Mouse (Mus musculus) kidney, embryonic 15.5 days (tissue): Measurements from ENCODE around the gene Ubtd2. TPM values are rescaled to one million over a fixed set of nuclear protein-coding genes. Genes with fewer than 3 reads are reported as not detected.

ENCODE experiments used
- ATAC-seq: fragments of 200-750 bp; cut with Nextera tagmentation; replicated peaks from 2 replicates; pipeline ENCODE4 v1.8.0; 2017; ENCODE audit warnings: moderate TSS enrichment; ENCODE audit not compliant: low FRiP score
- H3K27ac ChIP-seq: fragments of 300-500 bp; sonication (generic); 2 replicates; pipeline ENCODE4 v1.5.1; 2015; ENCODE audit warnings: mild to moderate bottlenecking, inconsistent platforms
- H3K27me3 ChIP-seq: fragments of 300-500 bp; sonication (generic); 2 replicates; pipeline ENCODE4 v1.6.1; 2015; ENCODE audit warnings: inconsistent platforms
- H3K36me3 ChIP-seq: fragments of 300-500 bp; sonication (generic); 2 replicates; pipeline ENCODE4 v1.6.1; 2015; ENCODE audit warnings: inconsistent platforms
- H3K4me1 ChIP-seq: fragments of 300-500 bp; sonication (generic); 2 replicates; pipeline ENCODE4 v1.6.1; 2015; ENCODE audit warnings: inconsistent platforms
- H3K4me2 ChIP-seq: fragments of 300-500 bp; sonication (generic); 2 replicates; pipeline ENCODE4 v1.6.1; 2015; ENCODE audit warnings: moderate library complexity, mild to moderate bottlenecking, inconsistent platforms
- H3K4me3 ChIP-seq: fragments of 300-500 bp; sonication (generic); replicated peaks from 2 replicates; pipeline ENCODE4 v1.5.1; 2015; ENCODE audit warnings: mild to moderate bottlenecking, inconsistent platforms
- H3K9ac ChIP-seq: fragments of 300-500 bp; sonication (generic); 2 replicates; pipeline ENCODE4 v1.6.1; 2015; ENCODE audit warnings: mild to moderate bottlenecking, inconsistent platforms
- H3K9me3 ChIP-seq: fragments of 300-500 bp; sonication (generic); replicated peaks from 2 replicates; pipeline ENCODE4 v1.6.1; 2016; ENCODE audit warnings: inconsistent platforms
- WGBS: fragments of 180-500 bp; shearing (Covaris S2); methylation state at CpG from one replicate; pipeline ENCODE4 v1.1.7; 2015; ENCODE audit warnings: mixed read lengths; 5-methylcytosine and 5-hydroxymethylcytosine counted together
- polyA plus RNA-seq: library from polyadenylated mRNA; unstranded; fragments of >200 nt; fragmentation: Nextera tagmentation; extraction: Ambion mirVana; gene quantifications from 2 replicates; pipeline ENCODE4 v1.2.1, GENCODE M21; 2015

Ubtd2 gene
- polyA plus RNA-seq, 1 experiment from 2014 or later: 46.1 TPM

DNA sequence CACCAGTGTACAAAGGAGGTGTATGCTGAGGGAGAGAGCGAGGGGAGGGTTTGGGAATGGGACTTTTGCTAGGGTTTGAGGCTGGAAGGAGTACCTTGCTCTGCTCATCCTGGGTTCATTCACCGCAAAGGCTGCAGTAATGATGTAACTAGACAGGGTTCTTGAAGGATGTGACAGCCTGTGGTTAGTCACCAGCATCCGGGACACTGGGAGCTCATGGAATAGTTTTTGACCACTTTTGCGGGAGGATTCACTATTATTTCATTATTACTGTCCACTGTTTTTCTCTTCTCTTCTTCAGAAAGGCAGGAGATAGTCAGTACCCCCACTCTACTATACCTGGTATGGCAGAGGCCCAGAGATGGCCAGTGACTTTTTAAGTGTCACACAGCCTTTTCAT, 87.0 kb downstream of the Ubtd2 start:
- Histone ChIP-seq H3K36me3 (no peaks in the 10 kb centered on the region), H3K4me1 (peaks cover 48% of the 10 kb centered on the region), H3K9ac (no peak overlapping the region), H3K9me3 (no peaks in the 10 kb centered on the region), H3K4me3 (no peak overlapping the region), H3K27ac (peak overlapping the region; percentile 64), H3K27me3 (no peaks in the 10 kb centered on the region), H3K4me2 (no peak overlapping the region)
- ATAC-seq: no peak
- WGBS: 90% methylated on average over 4 of the region's 4 CpGs

- Histone ChIP-seq H3K27me3 (no peaks in the 10 kb centered on the region), H3K9ac (no peak overlapping the region), H3K9me3 (no peaks in the 10 kb centered on the region), H3K4me2 (no peak overlapping the region), H3K27ac (peak overlapping the region; percentile 64), H3K4me1 (peaks cover 43% of the 10 kb centered on the region), H3K4me3 (no peak overlapping the region), H3K36me3 (no peaks in the 10 kb centered on the region)
- 41% methylated on average over 3 of the region's 3 CpGs for WGBS
- ATAC-seq: peak; percentile 37; the same call in 1 of the 2 replicates
These were observed 87.7 kb downstream of the Ubtd2 start for GRCm38 (mm10) chr11:32542687-32543411.

- no peak for ATAC-seq
- Histone ChIP-seq H3K27ac (no peak overlapping the region), H3K27me3 (no peaks in the 10 kb centered on the region), H3K36me3 (no peaks in the 10 kb centered on the region), H3K4me3 (no peak overlapping the region), H3K9ac (no peak overlapping the region), H3K9me3 (no peaks in the 10 kb centered on the region), H3K4me1 (peaks cover 35% of the 10 kb centered on the region), H3K4me2 (no peak overlapping the region)
- 81% methylated on average over 6 of the region's 6 CpGs for WGBS
These were observed 88.9 kb downstream of the Ubtd2 start for GRCm38 (mm10) chr11:32544041-32544440.

DNA sequence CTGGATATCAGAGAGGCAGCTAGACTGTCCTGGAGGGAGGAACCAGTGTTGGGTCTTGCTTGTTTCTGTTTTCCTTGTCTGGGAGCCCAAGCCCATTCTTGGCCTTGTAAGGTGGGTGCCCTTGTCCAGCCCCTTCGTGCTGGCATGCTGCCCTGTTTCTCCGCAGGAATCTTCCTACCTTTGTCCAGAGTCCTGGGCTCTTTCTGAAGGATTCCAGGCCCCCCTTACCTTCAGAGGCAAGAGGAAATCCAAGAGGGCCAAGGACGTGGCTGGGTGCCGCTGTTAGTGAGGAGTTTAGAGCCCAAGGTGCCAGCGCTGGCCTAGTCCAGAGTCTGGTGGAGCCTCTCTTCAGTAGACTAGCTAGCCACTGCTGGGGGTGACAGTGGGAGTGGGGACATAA, 89.3 kb downstream of the Ubtd2 start:
- 90% methylated on average over 5 of the region's 5 CpGs for WGBS
- Histone ChIP-seq H3K4me3 (no peak overlapping the region), H3K27ac (no peak overlapping the region), H3K4me2 (no peak overlapping the region), H3K4me1 (peaks cover 35% of the 10 kb centered on the region), H3K27me3 (no peaks in the 10 kb centered on the region), H3K9ac (no peak overlapping the region), H3K36me3 (no peaks in the 10 kb centered on the region), H3K9me3 (no peaks in the 10 kb centered on the region)
- ATAC-seq: no peak

- no peak for ATAC-seq
- Histone ChIP-seq H3K4me2 (no peak overlapping the region), H3K36me3 (no peaks in the 10 kb centered on the region), H3K27me3 (no peaks in the 10 kb centered on the region), H3K9me3 (no peaks in the 10 kb centered on the region), H3K4me3 (no peak overlapping the region), H3K4me1 (peaks cover 30% of the 10 kb centered on the region), H3K27ac (no peak overlapping the region), H3K9ac (no peak overlapping the region)
- 49% methylated on average over 12 of the region's 12 CpGs for WGBS
These were observed 90.4 kb downstream of the Ubtd2 start for GRCm38 (mm10) chr11:32545605-32546004.

DNA sequence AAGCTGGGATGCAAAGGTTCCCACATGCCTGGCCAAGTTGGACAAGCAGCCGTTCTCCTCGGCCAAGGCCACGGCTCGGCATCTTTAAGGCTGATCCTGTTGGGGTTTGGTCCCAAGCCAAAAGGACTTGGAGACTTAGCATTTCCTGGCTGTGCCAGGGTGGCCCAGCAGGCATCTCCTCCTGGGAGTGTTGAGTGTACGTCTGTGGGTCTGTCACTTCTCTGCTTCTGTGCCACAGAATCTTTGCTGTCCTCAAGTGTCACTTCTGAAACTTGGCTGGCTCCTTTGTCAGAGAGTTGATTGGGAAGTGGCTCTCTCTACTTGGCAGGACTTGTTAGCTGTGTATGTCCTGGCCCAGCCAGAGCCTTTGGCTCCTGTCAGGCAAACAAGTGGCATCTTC, 91.3 kb downstream of the Ubtd2 start:
- no peak overlapping the region for H3K9ac ChIP-seq
- H3K27me3 ChIP-seq: no peaks in the 10 kb centered on the region
- H3K4me2 ChIP-seq: no peak overlapping the region
- H3K27ac ChIP-seq: no peak overlapping the region
- H3K9me3 ChIP-seq: no peaks in the 10 kb centered on the region
- 82% methylated on average over 5 of the region's 5 CpGs for WGBS
- H3K36me3 ChIP-seq: no peaks in the 10 kb centered on the region
- H3K4me3 ChIP-seq: no peak overlapping the region
- no peak for ATAC-seq
- peaks cover 39% of the 10 kb centered on the region for H3K4me1 ChIP-seq

GRCm38 (mm10) chr11:32547391-32547947, 92.3 kb downstream of the Ubtd2 start:
- ATAC-seq: no peak
- Histone ChIP-seq H3K9me3 (no peaks in the 10 kb centered on the region), H3K4me1 (peaks cover 47% of the 10 kb centered on the region), H3K27ac (no peak overlapping the region), H3K4me2 (no peak overlapping the region), H3K27me3 (no peaks in the 10 kb centered on the region), H3K9ac (no peak overlapping the region), H3K36me3 (no peaks in the 10 kb centered on the region), H3K4me3 (no peak overlapping the region)
- WGBS: 70% methylated on average over 10 of the region's 10 CpGs

DNA sequence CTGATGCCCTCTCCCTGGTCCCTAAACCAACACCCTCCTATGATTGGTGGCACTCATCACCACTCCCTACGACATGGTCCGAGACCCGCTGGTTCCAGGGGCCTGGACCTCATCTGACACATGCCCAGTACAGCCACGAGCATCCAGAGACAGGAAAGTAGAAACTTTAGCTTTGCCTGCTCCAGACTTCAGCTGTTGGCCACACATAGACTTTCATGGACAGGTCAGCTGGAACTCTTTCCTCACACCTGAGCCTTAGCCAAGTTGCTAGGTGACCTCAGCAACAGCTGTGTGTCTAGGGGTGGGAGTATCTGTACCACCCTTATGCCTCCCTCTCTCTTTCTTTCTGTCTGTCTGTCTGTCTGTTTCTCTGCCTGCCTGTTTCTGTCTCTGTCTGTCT, 93.1 kb downstream of the Ubtd2 start:
- H3K36me3 ChIP-seq: no peaks in the 10 kb centered on the region
- H3K4me2 ChIP-seq: no peak overlapping the region
- H3K9ac ChIP-seq: no peak overlapping the region
- ATAC-seq: no peak
- H3K4me1 ChIP-seq: peaks cover 47% of the 10 kb centered on the region
- no peaks in the 10 kb centered on the region for H3K9me3 ChIP-seq
- no peak overlapping the region for H3K4me3 ChIP-seq
- H3K27ac ChIP-seq: no peak overlapping the region
- no peaks in the 10 kb centered on the region for H3K27me3 ChIP-seq
- 84% methylated on average over 4 of the region's 4 CpGs for WGBS

GRCm38 (mm10) chr11:32549236-32549635, 94.1 kb downstream of the Ubtd2 start:
- H3K4me3 ChIP-seq: no peak overlapping the region
- no peak overlapping the region for H3K9ac ChIP-seq
- H3K9me3 ChIP-seq: no peaks in the 10 kb centered on the region
- H3K36me3 ChIP-seq: no peaks in the 10 kb centered on the region
- no peak for ATAC-seq
- no peak overlapping the region for H3K27ac ChIP-seq
- H3K4me1 ChIP-seq: peaks cover 55% of the 10 kb centered on the region
- no peak overlapping the region for H3K4me2 ChIP-seq
- WGBS: 53% methylated on average over 6 of the region's 6 CpGs
- no peaks in the 10 kb centered on the region for H3K27me3 ChIP-seq

DNA sequence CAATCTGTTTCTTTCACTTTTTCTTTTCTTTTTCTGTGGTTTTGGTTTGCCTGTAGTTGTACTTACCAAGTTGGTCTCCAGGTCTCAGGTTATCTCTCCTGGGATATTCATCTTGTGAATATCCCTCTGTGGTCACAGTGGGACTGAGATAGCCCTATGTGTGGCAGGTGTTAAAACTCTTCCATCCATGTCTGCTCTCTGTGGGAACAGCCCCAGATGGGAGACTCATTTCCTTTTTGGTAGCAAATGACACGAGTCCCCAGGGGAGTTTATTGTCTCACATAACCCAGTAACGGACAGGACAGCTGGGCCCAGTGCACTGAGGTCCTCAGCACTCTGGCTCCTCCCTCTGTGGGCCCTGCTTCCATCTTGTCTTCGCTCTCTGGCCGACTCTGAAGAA, 94.9 kb downstream of the Ubtd2 start:
- Histone ChIP-seq H3K4me3 (no peak overlapping the region), H3K9me3 (no peaks in the 10 kb centered on the region), H3K27me3 (no peaks in the 10 kb centered on the region), H3K36me3 (no peaks in the 10 kb centered on the region), H3K4me1 (peaks cover 55% of the 10 kb centered on the region), H3K4me2 (no peak overlapping the region), H3K9ac (no peak overlapping the region), H3K27ac (no peak overlapping the region)
- no peak for ATAC-seq
- 46% methylated on average over 4 of the region's 4 CpGs for WGBS

DNA sequence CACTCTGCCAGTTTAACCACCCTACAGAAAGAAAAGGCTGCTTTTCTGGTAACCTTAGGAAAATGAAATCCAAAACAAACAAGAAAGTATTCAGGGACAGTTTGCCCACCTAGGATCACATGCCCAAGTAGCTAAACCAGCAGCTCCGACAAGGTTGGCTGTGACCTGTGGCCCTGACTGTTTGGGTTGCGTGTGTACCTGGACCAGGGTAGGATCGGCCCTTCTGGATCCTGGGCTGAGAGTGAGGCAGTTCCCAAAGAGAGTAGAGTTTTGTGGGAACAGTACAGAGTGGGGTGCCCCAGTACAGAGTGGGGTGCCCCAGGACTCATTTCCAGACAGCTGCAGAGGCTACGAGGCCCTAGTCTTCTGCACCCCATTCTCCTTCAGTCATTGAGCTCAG, 95.9 kb downstream of the Ubtd2 start:
- H3K4me3 ChIP-seq: no peak overlapping the region
- no peak overlapping the region for H3K27ac ChIP-seq
- ATAC-seq: no peak
- no peaks in the 10 kb centered on the region for H3K27me3 ChIP-seq
- no peak overlapping the region for H3K4me2 ChIP-seq
- no peaks in the 10 kb centered on the region for H3K9me3 ChIP-seq
- no peak overlapping the region for H3K9ac ChIP-seq
- H3K36me3 ChIP-seq: no peaks in the 10 kb centered on the region
- H3K4me1 ChIP-seq: peaks cover 49% of the 10 kb centered on the region
- 89% methylated on average over 4 of the region's 4 CpGs for WGBS

DNA sequence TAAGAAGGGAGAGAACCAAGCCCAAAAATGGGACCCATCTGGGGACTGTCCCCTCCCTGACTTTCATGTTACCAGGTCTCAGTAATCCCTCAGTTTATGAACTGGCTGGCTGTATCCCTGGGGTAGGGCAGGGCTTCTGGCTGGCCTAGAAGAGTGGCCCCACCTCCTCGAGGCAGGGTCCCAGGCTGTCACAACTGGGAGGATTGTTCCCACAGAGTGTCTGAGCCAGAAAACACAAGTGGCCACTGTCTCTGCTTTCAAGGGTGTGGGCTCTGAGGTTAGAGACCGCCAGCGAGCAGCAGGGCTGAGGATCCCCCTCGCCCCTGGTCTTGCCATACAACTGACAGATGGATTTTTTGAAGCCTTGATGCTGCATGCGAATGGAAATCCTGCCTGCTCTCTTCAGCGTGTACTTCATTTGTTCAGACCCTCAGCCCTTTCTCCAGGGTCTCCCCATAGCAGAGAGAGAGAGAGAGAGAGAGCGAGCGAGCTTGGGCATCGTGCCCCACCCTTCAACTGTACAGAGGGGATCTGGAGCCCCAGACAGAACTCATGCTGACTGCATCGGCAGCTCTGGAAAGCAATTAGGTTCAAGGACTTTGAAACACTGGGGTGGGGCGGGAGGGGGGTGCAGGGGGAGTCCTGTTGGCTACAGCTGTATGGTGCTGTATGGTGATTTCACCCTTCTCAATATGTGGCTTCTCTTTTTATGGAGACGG, 96.6 kb downstream of the Ubtd2 start:
- Histone ChIP-seq H3K9me3 (no peaks in the 10 kb centered on the region), H3K4me3 (no peak overlapping the region), H3K27ac (no peak overlapping the region), H3K27me3 (no peaks in the 10 kb centered on the region), H3K4me1 (peaks cover 49% of the 10 kb centered on the region), H3K4me2 (no peak overlapping the region), H3K9ac (no peak overlapping the region), H3K36me3 (no peaks in the 10 kb centered on the region)
- no peak for ATAC-seq
- 71% methylated on average over 12 of the region's 12 CpGs for WGBS
